Mouse (Mus musculus): ENCODE measurements around the gene Gm44973.
"Not testable (repeated sequence)": the region's sequence is repeated elsewhere in the genome, so short reads cannot be mapped to it uniquely, and the experiment has no call there.

DNA sequence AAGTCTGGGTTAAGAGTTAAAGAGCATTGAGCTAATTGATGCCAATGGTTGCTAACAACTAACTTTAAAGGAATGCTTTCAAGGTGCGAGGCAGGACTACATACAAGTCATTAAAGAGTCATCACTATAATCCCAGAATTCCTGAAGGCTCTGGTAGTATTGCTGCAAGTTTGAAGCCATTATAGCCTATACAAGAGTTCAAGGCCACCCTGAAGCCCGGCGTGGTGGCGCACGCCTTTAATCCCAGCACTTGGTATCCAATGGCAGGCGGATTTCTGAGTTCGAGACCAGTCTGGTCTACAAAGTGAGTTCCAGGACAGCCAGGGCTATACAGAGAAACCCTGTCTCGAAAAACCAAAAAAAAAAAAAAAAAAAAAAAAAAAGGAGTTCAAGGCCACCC is 4.3 kb downstream of the Gm44973 start:
- TF ChIP-seq CTCF, EP300 (IDR thresholded peaks at IDR 0.05; ENCODE audit: low read depth): not testable (repeated sequence)
